Mouse (Mus musculus): ENCODE results near the gene E2f6.

DNA sequence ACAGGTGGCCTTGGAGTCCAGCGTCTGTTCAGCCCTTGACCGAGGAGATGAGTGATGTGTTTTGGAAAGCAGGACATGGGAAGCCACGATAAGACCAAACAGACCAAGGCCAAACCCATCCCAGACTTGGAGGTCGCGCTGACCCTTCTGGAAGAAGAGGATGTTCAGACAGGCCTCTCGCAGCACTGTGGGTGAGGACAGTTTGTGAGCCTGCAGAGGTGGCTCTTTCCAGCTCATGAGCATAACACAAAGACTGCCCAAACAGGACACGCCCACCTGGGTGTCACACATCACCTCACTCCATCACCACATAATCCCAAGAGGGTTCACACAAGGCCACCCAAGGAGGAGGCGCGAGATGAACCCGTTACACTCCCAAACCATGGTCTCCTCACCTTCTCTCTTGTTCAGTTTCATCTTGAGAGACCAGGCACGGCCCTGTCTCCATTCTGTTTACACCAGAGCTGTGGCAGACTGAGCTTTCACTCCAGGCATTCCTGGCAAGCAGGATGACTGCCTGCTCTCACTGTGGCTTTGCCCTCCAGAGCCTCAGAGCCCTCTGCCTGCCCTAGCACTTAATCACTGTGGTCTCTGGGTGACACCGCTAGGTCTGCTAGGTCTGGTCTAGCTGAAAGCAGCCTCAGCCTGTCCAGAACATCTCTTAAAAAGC, 45.9 kb upstream of the E2f6 start:
- TF ChIP-seq POLR2A (IDR thresholded peaks at IDR 0.05; ENCODE audit: extremely low read depth, insufficient read depth, low read length) (no peak), CTCF (IDR thresholded peaks at IDR 0.05; ENCODE audit: low read depth, low read length) (no peak)
